ENCODE assay signal across 25 mouse cellular contexts in genomic region chr6:128096521-128096920, GRCm38 (mm10). TPM values are rescaled to one million over a fixed set of nuclear protein-coding genes. Genes with fewer than 3 reads are reported as not detected.
DNase-seq lines count a peak whose midpoint lies in the region; ATAC-seq and TF ChIP-seq lines count a peak whose summit lies in the region.
"Had no signal": no experiment of that assay in that cellular context is flagged by ENCODE, and none has a peak within 500 bp of the region (broad histone marks: within the 10 kb centered on the region; RNA-seq: fewer than 3 reads in every experiment).

No protein-coding gene starts in this region.

- 0 out of 2 replicates have a peak overlapping the region, but pooled peaks have one; percentile 14 for H3K9ac ChIP-seq in embryonic facial prominence, embryonic 14.5 days (ENCODE audit: low read depth, low read length)
- H3K9ac ChIP-seq in midbrain, postnatal 0 days (replicated peaks; ENCODE audit: low read length, poor library complexity, severe bottlenecking): no peak overlapping the region
- H3K9ac ChIP-seq: embryonic facial prominence, embryonic 15.5 days; forebrain, postnatal 0 days; hindbrain, embryonic 13.5 days; intestine, embryonic 15.5 days had no signal

- H3K27me3 ChIP-seq in embryonic facial prominence, embryonic 14.5 days (replicated peaks; ENCODE audit: control insufficient read depth, insufficient read depth, low read length): no peaks in the 10 kb centered on the region
- H3K27me3 ChIP-seq in embryonic facial prominence, embryonic 10.5 days (replicated peaks; ENCODE audit: low read depth, poor library complexity, severe bottlenecking): no peaks in the 10 kb centered on the region
- H3K27me3 ChIP-seq in midbrain, postnatal 0 days (ENCODE audit: insufficient read depth, low read length): no peaks in the 10 kb centered on the region
- no peaks in the 10 kb centered on the region for H3K27me3 ChIP-seq in midbrain, embryonic 10.5 days (ENCODE audit: low read depth, poor library complexity, severe bottlenecking)
- H3K27me3 ChIP-seq: embryonic facial prominence, embryonic 15.5 days; hindbrain, embryonic 13.5 days; intestine, embryonic 15.5 days; Patski had no signal

- no peak for ATAC-seq in embryonic facial prominence, embryonic 14.5 days (ENCODE audit: low read depth)
- ATAC-seq in midbrain, postnatal 0 days (ENCODE audit: low FRiP score): no peak
- ATAC-seq: forebrain, embryonic 14.5 days; forebrain, postnatal 0 days; hindbrain, embryonic 16.5 days; intestine, embryonic 15.5 days; Patski had no signal

- peak; percentile 21 for DNase-seq in cerebellum, adult 8-10 months
- DNase-seq in cerebellum, postnatal 36 days: no peak
- no peak for DNase-seq in embryonic facial prominence, embryonic 14.5 days (ENCODE audit: low spot score)
- DNase-seq in embryonic facial prominence, embryonic 10.5 days (ENCODE audit: low spot score): no peak
- peak; percentile 3 for DNase-seq in kidney, postnatal 10 days
- DNase-seq in kidney, postnatal 36 days: no peak
- peak; percentile 31 for DNase-seq in midbrain, postnatal 0 days (ENCODE audit: low spot score)
- DNase-seq in midbrain, embryonic 10.5 days (ENCODE audit: low spot score): no peak
- DNase-seq: adrenal gland, postnatal 10 days; adrenal gland, postnatal 36 days; B cell, adult 2 months; embryo, embryonic 11 days; forebrain, postnatal 0 days; gastrocnemius, adult 2 months; gastrocnemius, postnatal 14 days; heart, adult 11 months; kidney, adult 11 months had no signal

- 84% methylated on average over 7 of the region's 7 CpGs for WGBS in embryonic facial prominence, embryonic 14.5 days
- 84% methylated on average over 7 of the region's 7 CpGs for WGBS in embryonic facial prominence, embryonic 10.5 days
- WGBS in midbrain, postnatal 0 days: 82% methylated on average over 7 of the region's 7 CpGs
- 90% methylated on average over 7 of the region's 7 CpGs for WGBS in midbrain, embryonic 10.5 days

- no peak overlapping the region for H3K27ac ChIP-seq in embryonic facial prominence, embryonic 14.5 days (replicated peaks; ENCODE audit: low read depth, low read length)
- no peak overlapping the region for H3K27ac ChIP-seq in embryonic facial prominence, embryonic 10.5 days (replicated peaks)
- no peak overlapping the region for H3K27ac ChIP-seq in midbrain, postnatal 0 days (ENCODE audit: low read depth, low read length)
- no peak overlapping the region for H3K27ac ChIP-seq in midbrain, embryonic 10.5 days (replicated peaks)
- H3K27ac ChIP-seq: embryonic facial prominence, embryonic 15.5 days; gastrocnemius, adult 2 months; hindbrain, embryonic 10.5 days; hindbrain, embryonic 13.5 days; intestine, embryonic 15.5 days had no signal

- H3K4me2 ChIP-seq in embryonic facial prominence, embryonic 14.5 days (ENCODE audit: low read depth, low read length): no peak overlapping the region
- H3K4me2 ChIP-seq in midbrain, postnatal 0 days (ENCODE audit: low read depth, low read length, poor library complexity, severe bottlenecking): no peak overlapping the region
- H3K4me2 ChIP-seq: embryonic facial prominence, embryonic 15.5 days; hindbrain, embryonic 13.5 days; intestine, embryonic 15.5 days had no signal

- no peaks in the 10 kb centered on the region for H3K9me3 ChIP-seq in embryonic facial prominence, embryonic 14.5 days (ENCODE audit: control insufficient read depth, low read length)
- H3K9me3 ChIP-seq in embryonic facial prominence, embryonic 10.5 days: no peaks in the 10 kb centered on the region
- no peaks in the 10 kb centered on the region for H3K9me3 ChIP-seq in midbrain, postnatal 0 days (ENCODE audit: low read length)
- no peaks in the 10 kb centered on the region for H3K9me3 ChIP-seq in midbrain, embryonic 10.5 days (replicated peaks)
- H3K9me3 ChIP-seq: embryonic facial prominence, embryonic 15.5 days; hindbrain, embryonic 10.5 days; hindbrain, embryonic 13.5 days; intestine, embryonic 15.5 days had no signal

- H3K4me3 ChIP-seq in embryonic facial prominence, embryonic 14.5 days (ENCODE audit: low read depth, low read length): no peak overlapping the region
- no peak overlapping the region for H3K4me3 ChIP-seq in embryonic facial prominence, embryonic 10.5 days
- H3K4me3 ChIP-seq in midbrain, postnatal 0 days (ENCODE audit: low read depth, low read length): no peak overlapping the region
- no peak overlapping the region for H3K4me3 ChIP-seq in midbrain, embryonic 10.5 days
- H3K4me3 ChIP-seq: embryonic facial prominence, embryonic 15.5 days; gastrocnemius, adult 2 months; hindbrain, embryonic 10.5 days; hindbrain, embryonic 13.5 days; intestine, embryonic 15.5 days had no signal

- peaks cover 20% of the 10 kb centered on the region for H3K4me1 ChIP-seq in embryonic facial prominence, embryonic 14.5 days (ENCODE audit: control insufficient read depth, insufficient read depth, low read length)
- H3K4me1 ChIP-seq in embryonic facial prominence, embryonic 10.5 days: peaks cover 49% of the 10 kb centered on the region
- peaks cover 2% of the 10 kb centered on the region; the same call in 1 of the 2 replicates for H3K4me1 ChIP-seq in midbrain, postnatal 0 days (ENCODE audit: insufficient read depth, low read length)
- peaks cover 12% of the 10 kb centered on the region for H3K4me1 ChIP-seq in midbrain, embryonic 10.5 days

- H3K36me3 ChIP-seq in embryonic facial prominence, embryonic 14.5 days (ENCODE audit: control insufficient read depth, insufficient read depth, low read length): no peaks in the 10 kb centered on the region
- H3K36me3 ChIP-seq in embryonic facial prominence, embryonic 10.5 days (replicated peaks): no peaks in the 10 kb centered on the region
- no peaks in the 10 kb centered on the region for H3K36me3 ChIP-seq in midbrain, postnatal 0 days (ENCODE audit: insufficient read depth, low read length)
- H3K36me3 ChIP-seq in midbrain, embryonic 10.5 days: no peaks in the 10 kb centered on the region
- H3K36me3 ChIP-seq: embryonic facial prominence, embryonic 15.5 days; G1E; hindbrain, embryonic 10.5 days; hindbrain, embryonic 13.5 days; intestine, embryonic 15.5 days had no signal

- no peak for TF ChIP-seq CTCF in midbrain, postnatal 0 days (IDR thresholded peaks at IDR 0.05)

RNA-seq across cellular contexts. Expression of gene Tspan9, which starts 46.9 kb away (rescaled TPM):
- 130 and 151 TPM in 2 replicates for polyA plus RNA-seq in embryonic facial prominence, embryonic 14.5 days (2014; fragmentation: Nextera tagmentation; extraction: Ambion mirVana)
- 69.3 and 69.7 TPM in 2 replicates for polyA plus RNA-seq in embryonic facial prominence, embryonic 10.5 days (2016; fragmentation: Nextera tagmentation; extraction: Ambion mirVana)
- total RNA-seq in midbrain, postnatal 0 days (2014; rRNA removed): 143 and 160 TPM in 2 replicates
- 50.9 and 58.8 TPM in 2 replicates for polyA plus RNA-seq in midbrain, postnatal 0 days (2015; fragmentation: Nextera tagmentation; extraction: Ambion mirVana)
- 48.0 and 52.6 TPM in 2 replicates for polyA plus RNA-seq in midbrain, embryonic 10.5 days (2016; fragmentation: Nextera tagmentation; extraction: Ambion mirVana)
- polyA plus RNA-seq: G1E had no signal

Comparison
In these comparisons a context has a peak if more than half of its experiments do, and no peak if none do; other contexts are left out.
1. DNase-seq: peak in cerebellum, adult 8-10 months (single experiment), kidney, postnatal 10 days (single experiment) and midbrain, postnatal 0 days (single experiment); none in cerebellum, postnatal 36 days (0 of 2), embryonic facial prominence, embryonic 14.5 days (single experiment), embryonic facial prominence, embryonic 10.5 days (single experiment), kidney, postnatal 36 days (0 of 2) and midbrain, embryonic 10.5 days (single experiment).